Mouse (Mus musculus) lung, adult 2 months (tissue): ENCODE data around the gene Scn10a. TPM values are rescaled to one million over a fixed set of nuclear protein-coding genes. Genes with fewer than 3 reads are reported as not detected.

Source experiments
- DNase-seq: peaks from one replicate; pipeline ENCODE4 v3.0.0; 2022
- H3K4me1 ChIP-seq: fragments of 200-500 bp; 2 replicates; pipeline ENCODE4 v1.6.1; 2011; ENCODE audit warnings: low read length; ENCODE audit not compliant: control insufficient read depth, insufficient read depth
- H3K4me3 ChIP-seq: fragments of 200-500 bp; replicated peaks from 2 replicates; pipeline ENCODE3; 2011; ENCODE audit warnings: low read depth, mild to moderate bottlenecking, control low read depth, low read length; ENCODE audit errors: extremely low read depth
- CTCF ChIP-seq: fragments of 200-500 bp; IDR thresholded peaks from 2 replicates; pipeline ENCODE4 v1.5.1; 2011; ENCODE audit warnings: mild to moderate bottlenecking, low read length, control low read depth; ENCODE audit not compliant: insufficient read depth
- POLR2A ChIP-seq: fragments of 200-500 bp; IDR thresholded peaks from 2 replicates; pipeline ENCODE4 v1.6.1; 2011; ENCODE audit warnings: low read depth, mild to moderate bottlenecking, control low read depth, low read length, borderline replicate concordance; ENCODE audit errors: extremely low read depth
- WGBS: fragments of 180-500 bp; shearing (Covaris S2); methylation state at CpG from one replicate; pipeline ENCODE4 v1.1.7; 2018; 5-methylcytosine and 5-hydroxymethylcytosine counted together
- polyA plus RNA-seq: library from polyadenylated mRNA; depleted of rRNA; stranded (reverse); fragments of >200 nt; gene quantifications from 2 replicates; pipeline ENCODE4 v1.2.3, GENCODE M21; 2012; rRNA removed

Scn10a gene
- polyA plus RNA-seq, result 0.09 and 0.32 TPM in 2 replicates

DNA sequence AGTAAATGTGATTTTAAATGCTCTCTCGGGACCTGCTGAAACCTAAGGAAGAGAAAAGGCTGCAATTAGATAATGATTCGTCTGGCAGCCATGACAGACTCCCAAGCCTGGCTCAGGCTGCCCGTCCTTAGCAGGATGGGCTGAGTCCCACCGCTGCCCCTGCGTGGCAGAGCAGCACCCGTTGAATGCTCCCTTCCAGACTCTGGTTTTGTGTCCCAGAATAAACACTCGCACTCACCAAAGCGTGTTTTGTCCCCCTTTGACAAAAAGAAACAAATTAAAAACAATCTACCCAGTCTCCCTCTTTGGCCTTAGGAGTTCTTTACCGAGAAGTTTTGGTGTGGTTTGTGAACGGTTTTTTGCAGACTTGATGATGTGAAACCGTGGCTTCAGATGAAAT is at the start of gene Scn10a:
Gene Scn10a, minus strand, starts transcription at position 101 of the 400 bp plus-strand sequence.
- Histone ChIP-seq H3K4me1 (no peaks in the 10 kb centered on the region), H3K4me3 (no peak within 1 kb of the TSS)
- 78% methylated on average over 11 of the region's 11 CpGs for WGBS
- TF ChIP-seq CTCF (no peak), POLR2A (no peak)
- no peak for DNase-seq

DNA sequence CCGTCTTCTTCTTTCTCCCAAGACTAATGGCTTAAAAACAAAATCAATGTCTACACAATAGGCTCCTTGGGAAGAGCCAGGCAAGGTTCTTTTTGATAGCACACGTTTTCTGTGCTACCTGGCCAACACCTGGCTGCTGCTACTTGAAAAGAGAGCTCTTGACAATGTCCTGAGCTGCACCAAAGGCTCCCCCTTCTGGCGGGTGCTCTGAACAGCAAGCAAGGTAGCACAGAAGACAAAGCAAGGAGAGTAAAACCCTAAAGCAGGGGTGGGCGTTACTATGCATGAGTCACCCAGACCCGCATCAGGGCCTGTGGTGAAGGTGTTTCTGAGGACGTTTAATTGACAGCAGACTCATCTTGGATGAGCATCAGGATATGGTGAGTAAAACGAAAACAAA is 49.5 kb upstream of the Scn10a start:
- Histone ChIP-seq H3K4me1 (no peaks in the 10 kb centered on the region), H3K4me3 (no peak overlapping the region)
- 35% methylated on average over 7 of the region's 7 CpGs for WGBS
- peak; percentile 64 for TF ChIP-seq CTCF
- no peak for TF ChIP-seq POLR2A
- peak; percentile 24 for DNase-seq

DNA sequence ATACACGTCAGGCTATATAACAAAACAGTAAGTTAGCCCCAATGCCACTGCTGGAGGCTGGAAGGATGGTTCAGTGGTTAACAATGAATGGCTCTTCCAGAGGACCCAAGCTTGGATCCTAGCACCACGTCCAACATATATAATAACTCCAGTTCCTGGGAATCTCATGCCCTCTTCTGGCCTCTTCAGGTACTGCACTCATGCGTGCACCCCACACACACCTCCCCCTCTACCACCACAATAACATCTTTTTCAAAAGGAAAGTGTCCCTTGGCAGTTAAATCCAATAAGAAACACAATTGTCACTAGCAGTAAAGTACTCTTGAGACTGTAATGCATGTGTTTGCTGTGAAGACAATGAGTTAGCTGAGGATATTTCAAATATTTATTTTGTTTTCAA is 41.1 kb upstream of the Scn10a start:
- H3K4me3 ChIP-seq, result no peak overlapping the region
- TF ChIP-seq POLR2A (no peak), CTCF (no peak)
- H3K4me1 ChIP-seq, result no peaks in the 10 kb centered on the region
- no peak for DNase-seq
- 84% methylated on average over 3 of the region's 3 CpGs for WGBS

DNA sequence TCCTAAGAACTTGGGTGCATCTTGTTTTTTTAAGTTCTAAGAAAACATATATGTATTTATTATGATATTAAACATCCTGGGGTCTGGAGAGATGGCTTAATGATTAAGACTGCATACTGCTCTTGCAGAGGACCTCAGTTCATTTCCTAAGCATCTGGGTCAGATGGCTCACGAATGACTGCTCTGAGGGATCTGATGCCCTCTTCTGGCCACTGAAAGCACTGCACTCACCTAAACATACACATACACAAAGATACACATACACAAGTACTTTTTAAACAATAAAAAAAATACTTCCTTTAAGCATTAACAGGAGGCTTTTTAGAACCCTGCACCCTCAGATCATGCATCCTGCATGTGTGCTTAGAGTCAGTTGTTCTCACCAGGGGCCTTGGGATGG is 40.3 kb upstream of the Scn10a start:
- Histone ChIP-seq H3K4me1 (no peaks in the 10 kb centered on the region), H3K4me3 (no peak overlapping the region)
- DNase-seq, result no peak
- no peak for TF ChIP-seq CTCF
- no peak for TF ChIP-seq POLR2A
- WGBS, result 70% methylated on average over 1 of the region's 1 CpGs

GRCm38 (mm10) chr9:119751507-119751906 is 32.4 kb upstream of the Scn10a start:
- WGBS, result 11% methylated on average over 5 of the region's 5 CpGs
- TF ChIP-seq CTCF, result 0 out of 2 replicates have a peak, but pooled peaks have one; percentile 6
- TF ChIP-seq POLR2A, result no peak
- Histone ChIP-seq H3K4me1 (no peaks in the 10 kb centered on the region), H3K4me3 (no peak overlapping the region)
- no peak for DNase-seq

- DNase-seq, result no peak
Observed at GRCm38 (mm10) chr9:119749112-119749511, 30.0 kb upstream of the Scn10a start.

GRCm38 (mm10) chr9:119743900-119744299 is 24.8 kb upstream of the Scn10a start:
- no peak overlapping the region for H3K4me3 ChIP-seq
- no peak for DNase-seq
- WGBS, result 52% methylated on average over 4 of the region's 4 CpGs
- no peaks in the 10 kb centered on the region for H3K4me1 ChIP-seq
- TF ChIP-seq POLR2A (no peak), CTCF (no peak)

More at GRCm38 (mm10) chr9:119749112-119749511, 30.0 kb upstream of the Scn10a start:
- H3K4me3 ChIP-seq, result no peak overlapping the region
- TF ChIP-seq POLR2A (no peak), CTCF (no peak)
- no peaks in the 10 kb centered on the region for H3K4me1 ChIP-seq
- 56% methylated on average over 9 of the region's 9 CpGs for WGBS

DNA sequence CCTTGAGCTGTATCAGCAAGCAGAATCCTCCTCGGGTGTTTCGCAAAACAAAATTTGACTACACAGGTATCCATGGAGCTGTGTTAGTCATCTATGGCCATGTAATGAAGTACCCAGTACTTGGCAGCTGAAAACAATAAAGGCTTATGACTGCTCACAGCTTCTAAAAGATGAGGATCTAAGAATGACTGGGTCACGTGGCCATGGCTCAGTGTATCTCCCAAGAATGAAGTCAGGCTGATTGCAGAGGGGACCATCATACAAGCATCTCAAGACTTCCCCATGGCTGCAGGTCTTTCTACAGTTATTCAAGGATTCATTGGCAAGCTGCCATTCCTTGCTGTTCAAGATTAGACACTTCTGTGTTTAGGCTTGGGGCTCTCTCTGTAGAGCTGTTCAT is 24.2 kb upstream of the Scn10a start:
- Histone ChIP-seq H3K4me3 (no peak overlapping the region), H3K4me1 (no peaks in the 10 kb centered on the region)
- 73% methylated on average over 3 of the region's 3 CpGs for WGBS
- no peak for TF ChIP-seq CTCF
- no peak for TF ChIP-seq POLR2A
- no peak for DNase-seq

GRCm38 (mm10) chr9:119741101-119741786 is 22.1 kb upstream of the Scn10a start:
- H3K4me1 ChIP-seq, result no peaks in the 10 kb centered on the region
- 17% methylated on average over 5 of the region's 5 CpGs for WGBS

More at GRCm38 (mm10) chr9:119741101-119741786, 22.1 kb upstream of the Scn10a start:
- DNase-seq, result no peak
- H3K4me3 ChIP-seq, result no peak overlapping the region
- TF ChIP-seq CTCF, result no peak
- no peak for TF ChIP-seq POLR2A
